Mouse (Mus musculus): Measurements from ENCODE around the gene Jakmip3. TPM values are rescaled to one million over a fixed set of nuclear protein-coding genes. Genes with fewer than 3 reads are reported as not detected.

Jakmip3 gene
- total RNA-seq, 2 experiments from 2014 or later: 54.0 to 54.7 TPM

GRCm38 (mm10) chr7:138955787-138956186 is 15.3 kb downstream of the Jakmip3 start:
- intact Hi-C loops (cut with DNase I): no loop called here
- Histone ChIP-seq H3K27ac (peak overlapping the region; percentile 32; the same call in 1 of the 2 replicates), H3K4me3 (no peak overlapping the region)
- DNase-seq (ENCODE audit: extremely low spot score in 1 of 2, low spot score in 2 of 2): no peak
- no peak for TF ChIP-seq CTCF (IDR thresholded peaks at IDR 0.05)

DNA sequence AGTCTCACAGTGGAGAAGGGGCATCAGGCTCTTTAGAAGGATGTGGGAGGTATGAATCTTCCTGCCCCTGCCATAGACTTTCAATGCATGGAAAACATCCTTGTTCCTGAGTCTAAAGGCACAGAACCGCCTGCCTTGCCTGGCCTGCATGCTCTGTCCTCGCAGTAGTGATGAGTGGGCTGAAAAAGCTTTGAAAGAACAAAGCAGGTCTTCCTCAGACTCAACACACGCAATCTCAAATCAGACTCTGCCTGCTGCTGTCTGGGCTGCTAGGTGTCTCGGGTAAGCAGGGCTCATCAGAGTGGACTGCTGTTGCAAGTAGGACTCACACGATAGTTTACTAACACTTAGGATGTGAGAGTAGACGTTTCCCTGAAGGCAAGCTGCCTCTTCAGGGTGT is 16.6 kb downstream of the Jakmip3 start:
- intact Hi-C loops (cut with DNase I): no loop called here
- no peak for TF ChIP-seq CTCF (IDR thresholded peaks at IDR 0.05)
- DNase-seq (ENCODE audit: extremely low spot score in 1 of 2, low spot score in 2 of 2): no peak
- H3K4me3 ChIP-seq: no peak overlapping the region
- H3K27ac ChIP-seq: peak overlapping the region; percentile 41; the same call in 1 of the 2 replicates

- no peak for TF ChIP-seq CTCF (IDR thresholded peaks at IDR 0.05)
- H3K27ac ChIP-seq: peak overlapping the region; percentile 74; the same call in 1 of the 2 replicates
- intact Hi-C loops (cut with DNase I): no loop called here
Observed at GRCm38 (mm10) chr7:138959747-138960146, 19.2 kb downstream of the Jakmip3 start.

GRCm38 (mm10) chr7:138963756-138964155 is 23.2 kb downstream of the Jakmip3 start:
- Histone ChIP-seq H3K27ac (no peak overlapping the region), H3K4me3 (no peak overlapping the region)
- intact Hi-C loops (cut with DNase I): no loop called here
- no peak for DNase-seq (ENCODE audit: extremely low spot score in 1 of 2, low spot score in 2 of 2)
- no peak for TF ChIP-seq CTCF (IDR thresholded peaks at IDR 0.05)

More at GRCm38 (mm10) chr7:138959747-138960146, 19.2 kb downstream of the Jakmip3 start:
- DNase-seq (ENCODE audit: extremely low spot score in 1 of 2, low spot score in 2 of 2): no peak
- H3K4me3 ChIP-seq: no peak overlapping the region

- Histone ChIP-seq H3K4me3 (peak overlapping the region; percentile 31), H3K27ac (peak overlapping the region; percentile 88)
- TF ChIP-seq CTCF (IDR thresholded peaks at IDR 0.05): no peak
- intact Hi-C loops (cut with DNase I): no loop called here
- DNase-seq (ENCODE audit: extremely low spot score in 1 of 2, low spot score in 2 of 2): peak; percentile 39 to 50
Observed at GRCm38 (mm10) chr7:138968010-138968620, 27.6 kb downstream of the Jakmip3 start.

DNA sequence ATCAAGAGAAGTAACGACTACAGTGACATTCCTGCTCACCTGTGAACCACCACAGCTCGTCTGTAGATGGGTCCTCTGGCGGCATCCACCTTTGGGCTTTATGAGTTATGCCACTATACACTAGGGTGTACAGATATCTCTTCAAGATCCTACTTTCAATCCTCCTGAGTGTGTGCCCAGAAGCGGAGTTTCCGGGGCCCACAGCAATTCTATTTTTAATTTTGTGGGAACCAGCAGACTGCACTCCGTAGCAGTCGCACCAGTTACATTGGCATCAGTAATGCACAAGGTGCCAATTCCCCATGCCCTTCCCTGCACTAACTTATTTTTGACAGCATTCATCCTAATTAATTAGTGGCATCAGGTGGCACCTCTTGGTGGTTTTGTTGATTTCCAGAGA is 37.0 kb downstream of the Jakmip3 start:
- H3K4me3 ChIP-seq: no peak overlapping the region
- no peak for DNase-seq (ENCODE audit: extremely low spot score in 1 of 2, low spot score in 2 of 2)
- TF ChIP-seq CTCF (IDR thresholded peaks at IDR 0.05): no peak
- intact Hi-C loops (cut with DNase I): no loop called here
- no peak overlapping the region for H3K27ac ChIP-seq

DNA sequence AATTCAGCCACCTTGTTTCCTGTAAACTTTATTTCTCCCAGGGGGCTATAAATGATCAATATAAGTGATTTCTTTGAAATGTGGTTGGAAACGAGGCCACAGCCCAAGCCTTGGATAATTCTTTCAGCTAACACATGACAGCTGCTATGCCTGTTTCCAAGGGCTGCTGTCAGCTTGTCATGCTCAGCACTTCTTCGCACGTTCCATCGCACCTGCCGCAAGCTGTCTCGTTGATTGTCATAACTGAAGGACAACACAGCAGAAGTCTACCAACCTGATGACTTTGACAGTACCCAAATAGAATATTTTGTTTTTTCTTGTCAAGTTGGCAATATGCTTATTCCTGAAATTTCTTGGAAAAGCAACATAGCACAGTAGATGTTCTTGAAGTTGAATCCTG is 44.0 kb downstream of the Jakmip3 start:
- intact Hi-C loops (cut with DNase I): no loop called here

GRCm38 (mm10) chr7:138989156-138989555 is 48.6 kb downstream of the Jakmip3 start:
- no peak overlapping the region for H3K27ac ChIP-seq
- no peak for DNase-seq (ENCODE audit: extremely low spot score in 1 of 2, low spot score in 2 of 2)
- H3K4me3 ChIP-seq: no peak overlapping the region
- intact Hi-C loops (cut with DNase I): no loop called here
- TF ChIP-seq CTCF (IDR thresholded peaks at IDR 0.05): no peak

More for the DNA sequence above, 44.0 kb downstream of the Jakmip3 start:
- no peak overlapping the region for H3K4me3 ChIP-seq
- no peak for TF ChIP-seq CTCF (IDR thresholded peaks at IDR 0.05)
- no peak for DNase-seq (ENCODE audit: extremely low spot score in 1 of 2, low spot score in 2 of 2)
- no peak overlapping the region for H3K27ac ChIP-seq

DNA sequence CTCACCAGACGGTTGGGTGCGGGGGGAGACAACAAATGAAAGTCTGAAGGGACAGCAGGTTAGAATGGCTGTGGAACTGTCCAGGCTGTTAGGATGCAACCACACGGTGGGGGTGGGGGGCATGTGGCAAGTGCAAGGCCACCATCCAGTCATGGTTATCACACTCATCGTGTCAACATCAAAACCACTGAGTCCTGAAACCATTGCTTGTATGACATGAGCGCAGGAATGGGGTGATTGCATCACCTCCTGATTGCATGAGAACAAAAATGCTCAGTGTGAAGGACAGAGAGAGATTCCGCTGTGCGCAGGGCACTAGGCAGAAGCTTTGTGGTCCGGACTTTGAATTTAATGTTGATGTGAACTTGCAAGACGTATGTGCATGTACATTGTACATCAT is 62.2 kb downstream of the Jakmip3 start:
- DNase-seq (ENCODE audit: extremely low spot score in 1 of 2, low spot score in 2 of 2): no peak
- intact Hi-C loops (cut with DNase I): no loop called here
- no peak for TF ChIP-seq CTCF (IDR thresholded peaks at IDR 0.05)
- Histone ChIP-seq H3K27ac (no peak overlapping the region), H3K4me3 (no peak overlapping the region)

- no peak for TF ChIP-seq CTCF (IDR thresholded peaks at IDR 0.05)
- Histone ChIP-seq H3K4me3 (no peak overlapping the region), H3K27ac (no peak overlapping the region)
- no peak for DNase-seq (ENCODE audit: extremely low spot score in 1 of 2, low spot score in 2 of 2)
- intact Hi-C loops (cut with DNase I): no loop called here
Observed at GRCm38 (mm10) chr7:139003250-139003649, 62.7 kb downstream of the Jakmip3 start.

DNA sequence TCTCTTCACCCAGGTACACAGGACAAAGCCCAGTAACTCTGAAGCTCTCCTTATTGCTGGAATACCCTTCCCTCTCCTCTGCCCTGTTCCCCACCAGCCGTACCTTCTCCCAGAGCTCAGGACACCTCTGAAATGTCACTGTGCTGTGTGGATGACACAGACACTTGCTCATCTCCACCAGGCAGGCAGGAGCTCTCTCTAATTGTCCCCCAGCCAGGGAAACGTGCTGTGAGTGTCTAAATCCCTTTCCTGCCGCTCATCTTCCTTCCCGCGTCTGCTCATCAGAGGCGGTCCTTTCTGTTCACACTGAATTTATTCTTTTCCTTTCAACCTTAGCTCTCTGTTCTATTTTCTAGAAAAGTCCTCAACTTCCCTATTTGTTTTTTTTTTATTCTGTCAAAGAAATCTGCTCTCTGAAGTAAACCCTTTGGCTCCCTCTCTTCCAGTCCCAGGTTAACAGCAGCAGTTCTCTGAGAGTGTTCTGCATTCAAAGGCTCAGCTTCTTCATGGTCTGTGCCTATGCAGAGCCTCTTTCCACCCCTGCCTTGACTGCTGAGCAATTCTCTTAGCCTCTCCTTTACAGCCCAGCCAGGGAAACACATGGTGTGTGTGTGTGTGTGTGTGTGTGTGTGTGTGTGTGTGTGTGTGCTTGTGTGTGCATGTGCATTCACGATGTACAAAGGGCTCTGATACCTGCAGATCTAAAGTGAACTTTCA is 69.4 kb downstream of the Jakmip3 start:
- no peak for DNase-seq (ENCODE audit: extremely low spot score in 1 of 2, low spot score in 2 of 2)
- intact Hi-C loops (cut with DNase I): no loop called here
- Histone ChIP-seq H3K4me3 (no peak overlapping the region), H3K27ac (no peak overlapping the region)
- no peak for TF ChIP-seq CTCF (IDR thresholded peaks at IDR 0.05)

DNA sequence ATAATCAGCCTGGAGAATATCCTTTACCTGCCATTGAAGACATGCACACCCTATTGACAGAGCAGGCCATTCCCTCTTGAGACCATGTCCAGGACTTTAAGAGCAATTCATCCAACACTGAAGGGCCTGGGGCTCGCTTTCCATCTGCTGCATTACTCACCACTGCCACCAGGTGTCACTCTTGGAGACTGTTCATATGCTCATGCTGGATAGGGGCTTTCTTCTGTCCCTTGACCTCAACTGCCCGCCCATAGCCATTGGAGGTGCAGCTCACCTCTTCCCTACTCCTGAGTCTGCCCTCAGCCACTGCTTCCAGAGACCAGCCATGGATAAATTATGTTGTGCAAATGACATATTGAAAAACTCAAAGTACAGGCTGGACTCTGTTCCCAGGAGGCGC is 70.5 kb downstream of the Jakmip3 start:
- intact Hi-C loops (cut with DNase I): no loop called here
- peak; percentile 44 to 61 for DNase-seq (ENCODE audit: extremely low spot score in 1 of 2, low spot score in 2 of 2)
- TF ChIP-seq CTCF (IDR thresholded peaks at IDR 0.05): peak; percentile 84
- H3K27ac ChIP-seq: no peak overlapping the region
- H3K4me3 ChIP-seq: no peak overlapping the region

DNA sequence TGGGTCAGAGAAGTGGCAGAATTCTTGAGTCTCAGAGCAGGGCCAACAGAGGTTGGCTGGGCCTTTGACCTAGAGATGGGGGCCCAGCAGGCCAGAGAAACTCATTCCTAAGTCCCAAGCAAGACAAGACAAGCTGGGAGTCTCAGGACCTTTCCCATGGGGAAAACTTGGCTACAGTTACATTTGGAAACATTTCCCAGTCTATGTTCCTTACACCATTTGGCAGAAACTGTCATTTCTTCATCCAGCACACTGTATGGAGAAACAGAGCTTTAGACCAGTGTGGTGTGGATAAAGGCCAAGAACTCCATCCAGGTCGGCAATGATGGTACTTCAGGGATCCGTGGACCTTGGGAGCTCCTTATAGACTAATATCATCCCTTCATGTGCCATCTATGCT is 71.1 kb downstream of the Jakmip3 start:
- Histone ChIP-seq H3K4me3 (no peak overlapping the region), H3K27ac (no peak overlapping the region)
- no peak for DNase-seq (ENCODE audit: extremely low spot score in 1 of 2, low spot score in 2 of 2)
- intact Hi-C loops (cut with DNase I): no loop called here
- no peak for TF ChIP-seq CTCF (IDR thresholded peaks at IDR 0.05)

Measured in left cerebral cortex, adult 2 months (tissue).